Mouse (Mus musculus): ENCODE data around the gene Zc3h12d.

The Zc3h12d gene

DNA sequence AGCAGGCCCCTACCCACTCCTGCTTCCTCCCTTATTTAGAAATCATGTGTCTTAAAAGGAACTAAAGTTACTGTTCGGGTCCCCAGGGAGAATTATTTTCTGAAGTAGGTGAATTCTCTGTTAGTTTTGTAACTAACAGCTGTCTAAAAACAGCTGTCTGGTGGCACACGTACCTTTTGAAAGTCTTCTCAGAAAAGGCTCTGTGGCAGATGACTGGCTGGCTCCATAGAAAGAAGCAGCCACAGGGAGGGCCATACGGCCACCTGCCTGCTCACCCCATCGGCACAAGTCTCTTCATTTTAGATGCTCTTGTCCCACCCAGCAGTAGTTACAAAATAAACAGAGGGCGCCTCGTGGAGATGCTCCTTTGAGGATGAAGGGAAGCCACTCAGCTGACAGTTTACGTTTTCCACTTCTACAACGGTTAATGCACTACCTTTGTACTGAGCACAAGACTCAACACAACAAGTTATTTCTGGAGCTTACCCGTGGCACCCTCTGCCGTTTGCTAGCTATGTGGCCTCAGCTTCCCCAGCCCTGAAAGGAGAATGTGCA lies 2.5 kb downstream of the Zc3h12d start:
- ChIA-PET POLR2A (interaction anchor here in 1 of 4 experiments (1.0 to 1.4 kb wide), 2 partner anchors 9 to 12 kb away, joined by 3 read pairs; no protein-coding TSS in a partner anchor), CTCF (no interaction called here)

DNA sequence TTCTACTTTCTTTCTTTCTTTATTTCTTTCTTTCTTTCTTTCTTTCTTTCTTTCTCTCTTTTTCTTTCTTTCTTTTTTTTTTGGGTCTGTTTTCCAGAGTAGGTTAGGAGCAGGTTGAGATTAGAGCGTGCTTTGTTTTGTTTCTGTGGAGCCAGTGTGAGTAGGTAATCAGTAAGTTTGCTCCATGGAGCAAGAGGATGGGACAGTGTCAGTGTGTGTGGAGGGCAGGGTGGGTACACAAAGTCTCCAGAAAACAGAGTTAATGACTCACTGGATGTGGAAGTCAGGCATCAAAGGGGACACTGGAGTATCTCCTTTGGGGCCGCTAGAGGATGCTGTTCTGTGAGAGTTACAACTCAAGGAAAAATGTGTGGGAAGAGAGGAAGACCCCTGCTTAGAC lies 4.6 kb downstream of the Zc3h12d start:
- POLR2A ChIA-PET, result interaction anchor here in 1 of 4 experiments (0.5 kb wide), 1 partner anchor 38 kb away, joined by 4 read pairs; no protein-coding TSS in a partner anchor
- CTCF ChIA-PET, result no interaction called here

GRCm38 (mm10) chr10:7837446-7837845 lies 5.2 kb downstream of the Zc3h12d start:
- ChIA-PET POLR2A (interaction anchor here in 2 of 4 experiments (0.5 to 1.0 kb wide), 2 partner anchors 38 to 45 kb away, joined by 3 to 4 read pairs; partner anchors contain the start of genes Ginm1 (in 1 of the 2) and Ppil4 (in 1 of the 2)), CTCF (no interaction called here)

- ChIA-PET CTCF (no interaction called here), POLR2A (interaction anchor here in 1 of 4 experiments (1.0 kb wide), 1 partner anchor 45 kb away, joined by 3 read pairs; the partner anchor contains the start of genes Ginm1 and Ppil4)
These were observed 5.8 kb downstream of the Zc3h12d start for GRCm38 (mm10) chr10:7838036-7838435.

- ChIA-PET POLR2A (interaction anchor here in 1 of 4 experiments (0.5 kb wide), 1 partner anchor 91 kb away, joined by 3 read pairs; no protein-coding TSS in a partner anchor), CTCF (no interaction called here)
These were observed 6.7 kb downstream of the Zc3h12d start for GRCm38 (mm10) chr10:7838874-7839421.

DNA sequence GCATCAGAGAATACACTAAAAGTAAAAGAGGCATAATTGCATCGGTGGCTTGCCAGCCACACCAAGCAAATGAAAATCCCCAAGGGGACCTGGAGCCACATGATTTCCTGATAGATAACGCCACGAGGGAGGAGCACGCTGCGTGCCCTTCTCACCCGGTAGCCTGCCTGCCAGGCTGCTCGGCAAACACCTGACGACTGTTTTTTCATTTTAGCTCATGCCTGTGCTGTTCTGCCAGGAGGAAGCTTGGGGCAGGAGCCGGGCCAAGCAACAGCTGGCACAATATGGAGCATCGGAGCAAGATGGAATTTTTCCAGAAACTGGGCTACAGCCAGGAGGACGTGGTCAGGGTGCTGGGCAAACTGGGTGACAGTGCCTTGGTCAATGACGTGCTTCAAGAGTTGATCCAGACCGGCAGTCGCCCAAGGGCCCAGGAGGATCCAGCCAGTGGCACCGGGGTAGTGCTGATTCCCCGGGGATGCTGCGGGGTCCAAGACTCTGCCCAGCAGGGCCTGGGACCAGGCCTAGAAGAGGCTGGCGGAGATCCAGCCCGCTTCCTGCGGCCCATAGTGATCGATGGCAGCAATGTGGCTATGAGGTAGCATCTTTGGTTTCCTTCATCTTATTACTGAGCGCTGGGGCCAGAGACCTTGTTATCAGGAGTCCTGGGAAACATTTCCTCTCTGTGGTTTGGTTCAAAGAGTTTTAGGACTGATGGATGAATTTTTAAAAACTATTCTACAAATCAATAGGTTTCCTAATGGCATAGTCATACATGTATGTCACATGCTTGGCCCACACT lies 7.5 kb downstream of the Zc3h12d start:
- CTCF ChIA-PET, result no interaction called here
- POLR2A ChIA-PET, result no interaction called here

DNA sequence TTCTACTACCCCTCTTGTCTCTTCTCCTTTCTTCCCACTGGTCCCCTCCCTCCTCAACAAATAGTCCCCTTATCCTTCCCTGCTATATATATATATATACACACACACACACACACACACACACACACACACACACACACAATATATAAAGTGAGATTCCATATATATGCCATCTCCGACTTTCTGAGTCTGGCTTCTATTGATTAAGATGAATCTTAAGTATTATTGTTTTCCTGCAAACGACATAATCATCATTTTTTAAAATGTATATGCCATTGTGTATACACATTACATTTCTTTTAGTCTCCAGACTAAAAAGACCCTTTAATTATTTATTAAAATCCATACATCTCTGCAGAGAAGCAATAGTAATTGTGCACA lies 8.1 kb downstream of the Zc3h12d start:
- POLR2A ChIA-PET, result interaction anchor here in 3 of 4 experiments (0.6 to 1.5 kb wide), 5 partner anchors 17 to 226 kb away, joined by 3 read pairs; no protein-coding TSS in a partner anchor
- CTCF ChIA-PET, result interaction anchor here in 2 of 4 experiments (0.6 to 0.8 kb wide), 2 partner anchors 31 to 324 kb away, joined by 3 to 10 read pairs; no protein-coding TSS in a partner anchor

DNA sequence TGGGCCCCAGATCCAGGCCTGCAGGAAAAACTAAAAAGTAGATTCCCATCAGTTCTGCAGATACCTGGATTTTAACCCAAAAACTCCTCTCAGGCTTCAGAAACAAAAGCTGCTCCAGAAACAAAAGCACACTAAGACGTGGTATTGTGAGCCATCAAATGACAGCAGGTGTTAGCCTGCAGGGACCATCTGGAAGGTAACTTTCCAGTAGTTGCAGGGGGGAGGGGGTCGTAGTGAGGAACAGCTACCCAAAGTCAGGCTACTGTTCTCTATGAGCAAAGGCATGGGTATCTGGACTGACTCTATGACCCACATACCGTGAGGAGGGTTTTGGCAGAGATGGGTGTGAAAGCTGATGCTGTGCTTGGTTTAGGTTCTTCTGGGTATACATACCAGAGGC lies 8.5 kb downstream of the Zc3h12d start:
- CTCF ChIA-PET, result interaction anchor here in 2 of 4 experiments (0.6 to 1.1 kb wide), 3 partner anchors 31 to 348 kb away, joined by 3 to 10 read pairs (median 6); no protein-coding TSS in a partner anchor
- POLR2A ChIA-PET, result interaction anchor here (0.6 to 1.5 kb wide), 7 partner anchors 12 to 226 kb away, joined by 3 read pairs; no protein-coding TSS in a partner anchor

GRCm38 (mm10) chr10:7841571-7842080 lies 9.4 kb downstream of the Zc3h12d start:
- ChIA-PET POLR2A (interaction anchor here in 2 of 4 experiments (0.5 to 1.5 kb wide), 8 partner anchors 13 to 790 kb away, joined by 3 to 5 read pairs (median 3); no protein-coding TSS in a partner anchor), CTCF (interaction anchor here in 3 of 4 experiments (0.6 to 1.1 kb wide), 5 partner anchors 21 to 509 kb away, joined by 3 to 6 read pairs (median 3); no protein-coding TSS in a partner anchor)

DNA sequence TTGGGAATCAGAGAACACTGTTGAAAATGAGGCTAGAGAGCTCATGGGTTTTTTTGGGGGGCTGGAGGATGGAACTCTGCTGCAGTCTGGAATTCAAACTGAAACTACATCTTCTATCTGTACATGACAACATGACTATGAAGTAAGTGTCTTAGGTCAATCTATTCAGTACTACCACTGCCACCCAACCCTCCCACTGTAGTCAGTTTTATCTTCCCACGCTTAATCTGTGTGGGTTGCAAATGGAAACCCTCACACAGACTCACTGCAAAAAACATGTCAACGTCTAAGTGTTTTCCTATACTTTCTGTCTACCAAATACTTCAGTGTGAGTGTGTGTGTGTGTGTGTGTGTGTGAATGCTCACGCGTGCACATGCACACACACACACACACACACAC lies 10.9 kb downstream of the Zc3h12d start:
- ChIA-PET POLR2A (interaction anchor here in 1 of 4 experiments (0.6 kb wide), 1 partner anchor 231 kb away, joined by 7 read pairs; no protein-coding TSS in a partner anchor), CTCF (no interaction called here)

DNA sequence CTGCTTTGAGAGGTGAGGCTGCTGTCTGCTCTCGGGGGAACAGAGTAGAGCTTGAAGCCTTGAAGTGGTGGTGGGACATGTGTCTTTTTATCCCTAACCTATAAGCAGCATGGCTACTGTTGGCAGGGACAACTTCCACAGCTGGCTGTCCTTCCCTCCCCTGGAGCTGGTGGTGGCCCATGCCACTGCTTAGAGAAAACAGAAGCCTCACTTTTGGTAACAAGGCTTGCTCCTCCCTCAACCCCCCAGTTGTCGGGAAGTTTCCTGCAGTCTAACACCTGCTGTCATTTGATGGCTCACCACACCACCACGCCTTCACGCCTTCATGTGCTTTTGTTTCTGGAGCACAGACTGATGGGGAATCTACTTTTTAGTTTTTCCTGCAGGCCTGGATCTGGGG lies 11.9 kb downstream of the Zc3h12d start:
- ChIA-PET CTCF (no interaction called here), POLR2A (interaction anchor here in 1 of 4 experiments (0.5 kb wide), 1 partner anchor 441 kb away, joined by 3 read pairs; no protein-coding TSS in a partner anchor)

- POLR2A ChIA-PET, result no interaction called here
- CTCF ChIA-PET, result interaction anchor here in 1 of 4 experiments (0.6 kb wide), 1 partner anchor 466 kb away, joined by 5 read pairs; no protein-coding TSS in a partner anchor
These were observed 12.9 kb downstream of the Zc3h12d start for GRCm38 (mm10) chr10:7845136-7845535.

- POLR2A ChIA-PET, result interaction anchor here in 1 of 4 experiments (0.6 kb wide), 1 partner anchor 123 kb away, joined by 3 read pairs; no protein-coding TSS in a partner anchor
- CTCF ChIA-PET, result interaction anchor here in 2 of 4 experiments (0.6 to 0.7 kb wide), 2 partner anchors 235 to 871 kb away, joined by 3 to 5 read pairs; no protein-coding TSS in a partner anchor
These were observed 13.7 kb downstream of the Zc3h12d start for GRCm38 (mm10) chr10:7845991-7846390.

GRCm38 (mm10) chr10:7847166-7847605 lies 14.9 kb downstream of the Zc3h12d start:
- POLR2A ChIA-PET, result interaction anchor here in 1 of 4 experiments (1.6 kb wide), 1 partner anchor 12 kb away, joined by 3 read pairs; no protein-coding TSS in a partner anchor

GRCm38 (mm10) chr10:7851891-7852290 lies 19.6 kb downstream of the Zc3h12d start:
- POLR2A ChIA-PET, result no interaction called here
- CTCF ChIA-PET, result no interaction called here

More at GRCm38 (mm10) chr10:7847166-7847605, 14.9 kb downstream of the Zc3h12d start:
- CTCF ChIA-PET, result no interaction called here

DNA sequence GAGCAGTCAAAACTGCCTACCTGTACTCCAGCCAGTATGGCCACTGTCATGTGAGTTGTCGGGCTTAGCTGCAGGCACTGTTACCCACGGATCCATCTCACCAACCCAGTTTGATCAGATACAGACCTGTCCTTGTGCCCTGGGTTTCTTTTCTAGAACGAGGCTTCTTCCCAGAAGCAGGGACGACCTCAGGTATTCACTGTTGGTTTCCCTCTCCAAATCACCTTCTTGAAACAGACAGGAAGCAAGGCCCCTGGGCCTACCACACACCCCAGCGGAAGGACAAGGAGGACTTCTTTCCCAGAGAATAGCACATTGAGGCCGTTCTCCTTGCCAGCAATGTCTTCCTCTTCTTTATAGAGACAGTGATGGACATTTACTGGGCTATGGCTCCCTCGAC lies 28.2 kb downstream of the Zc3h12d start:
- ChIA-PET POLR2A (no interaction called here), CTCF (no interaction called here)

GRCm38 (mm10) chr10:7861259-7861936 lies 29.1 kb downstream of the Zc3h12d start:
- ChIA-PET CTCF (no interaction called here), POLR2A (no interaction called here)

DNA sequence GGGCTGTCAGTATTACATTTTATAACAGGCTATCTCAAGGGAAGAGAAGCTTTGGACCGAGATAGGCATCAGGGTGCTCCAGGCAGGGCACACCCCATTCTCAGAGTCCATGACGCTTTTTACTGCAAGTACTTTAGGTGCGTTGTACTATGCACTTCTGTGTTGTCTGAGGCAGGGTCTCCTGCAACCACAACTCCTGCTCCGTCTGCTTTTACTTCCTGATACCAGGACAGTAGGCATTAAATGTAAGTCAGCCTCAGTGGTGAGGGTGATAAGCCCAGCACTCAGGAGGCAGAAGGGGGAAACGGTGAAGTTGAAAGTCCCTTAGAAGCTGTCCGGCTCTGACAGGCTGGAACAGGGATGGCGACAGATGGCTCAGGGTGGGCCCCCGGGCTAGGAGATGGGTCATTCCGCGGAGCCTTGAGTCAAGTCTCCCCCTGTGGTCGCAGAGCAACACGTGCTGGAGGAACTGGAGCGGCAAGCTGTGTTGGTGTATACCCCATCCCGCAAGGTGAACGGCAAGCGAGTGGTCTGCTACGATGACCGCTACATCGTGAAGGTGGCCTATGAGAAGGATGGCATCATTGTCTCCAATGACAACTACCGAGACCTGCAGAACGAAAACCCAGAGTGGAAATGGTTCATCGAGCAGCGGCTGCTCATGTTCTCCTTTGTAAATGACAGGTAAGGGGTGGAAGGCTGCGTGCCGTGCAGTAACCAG lies 29.8 kb downstream of the Zc3h12d start:
- POLR2A ChIA-PET, result no interaction called here

More for the DNA sequence above, 29.8 kb downstream of the Zc3h12d start:
- CTCF ChIA-PET, result interaction anchor here in 1 of 4 experiments (0.7 kb wide), 1 partner anchor 20 kb away, joined by 3 read pairs; no protein-coding TSS in a partner anchor
